Mouse (Mus musculus) liver, embryonic 13.5 days (tissue): ENCODE results near the gene Tmem30b. TPM values are rescaled to one million over a fixed set of nuclear protein-coding genes. Genes with fewer than 3 reads are reported as not detected.
A peak's percentile ranks its signal among the peaks of the same experiment; 100 is the strongest.

Source experiments
- ATAC-seq: fragments of 200-750 bp; cut with Nextera tagmentation; 2 replicates; pipeline ENCODE4 v1.8.0; 2017; ENCODE audit warnings: low read depth, mild to moderate bottlenecking, moderate number of reproducible peaks, moderate library complexity
- DNase-seq: peaks from one replicate; pipeline ENCODE4 v3.0.0; 2022
- H3K27ac ChIP-seq: fragments of 300-500 bp; sonication (generic); 2 replicates; pipeline ENCODE4 v1.5.1; 2015; ENCODE audit warnings: moderate library complexity, mild to moderate bottlenecking, inconsistent platforms
- H3K27me3 ChIP-seq: fragments of 300-500 bp; sonication (generic); 2 replicates; pipeline ENCODE4 v1.6.1; 2015; ENCODE audit warnings: mild to moderate bottlenecking, inconsistent platforms
- H3K36me3 ChIP-seq: fragments of 300-500 bp; sonication (generic); 2 replicates; pipeline ENCODE4 v1.6.1; 2015; ENCODE audit warnings: mild to moderate bottlenecking, inconsistent platforms
- H3K4me1 ChIP-seq: fragments of 300-500 bp; sonication (generic); replicated peaks from 2 replicates; pipeline ENCODE4 v1.6.1; 2015; ENCODE audit warnings: inconsistent platforms
- H3K4me2 ChIP-seq: fragments of 300-500 bp; sonication (generic); 2 replicates; pipeline ENCODE4 v1.6.1; 2015; ENCODE audit warnings: inconsistent platforms, mild to moderate bottlenecking, moderate library complexity
- H3K4me3 ChIP-seq: fragments of 300-500 bp; sonication (generic); replicated peaks from 2 replicates; pipeline ENCODE4 v1.5.1; 2015; ENCODE audit warnings: mild to moderate bottlenecking, inconsistent platforms
- H3K9ac ChIP-seq: fragments of 300-500 bp; sonication (generic); 2 replicates; pipeline ENCODE4 v1.6.1; 2015; ENCODE audit warnings: mild to moderate bottlenecking, inconsistent platforms
- H3K9me3 ChIP-seq: fragments of 300-500 bp; sonication (generic); replicated peaks from 2 replicates; pipeline ENCODE4 v1.6.1; 2016; ENCODE audit warnings: inconsistent platforms
- WGBS: fragments of 180-500 bp; shearing (Covaris S2); methylation state at CpG from one replicate; pipeline ENCODE4 v1.1.7; 2015; ENCODE audit not compliant: insufficient replicate concordance; 5-methylcytosine and 5-hydroxymethylcytosine counted together
- polyA plus RNA-seq: library from polyadenylated mRNA; unstranded; fragments of >200 nt; fragmentation: Nextera tagmentation; extraction: Ambion mirVana; gene quantifications from 2 replicates; pipeline ENCODE4 v1.2.1, GENCODE M21; 2015

Tmem30b gene
- 1.7 and 2.4 TPM in 2 replicates for polyA plus RNA-seq

DNA sequence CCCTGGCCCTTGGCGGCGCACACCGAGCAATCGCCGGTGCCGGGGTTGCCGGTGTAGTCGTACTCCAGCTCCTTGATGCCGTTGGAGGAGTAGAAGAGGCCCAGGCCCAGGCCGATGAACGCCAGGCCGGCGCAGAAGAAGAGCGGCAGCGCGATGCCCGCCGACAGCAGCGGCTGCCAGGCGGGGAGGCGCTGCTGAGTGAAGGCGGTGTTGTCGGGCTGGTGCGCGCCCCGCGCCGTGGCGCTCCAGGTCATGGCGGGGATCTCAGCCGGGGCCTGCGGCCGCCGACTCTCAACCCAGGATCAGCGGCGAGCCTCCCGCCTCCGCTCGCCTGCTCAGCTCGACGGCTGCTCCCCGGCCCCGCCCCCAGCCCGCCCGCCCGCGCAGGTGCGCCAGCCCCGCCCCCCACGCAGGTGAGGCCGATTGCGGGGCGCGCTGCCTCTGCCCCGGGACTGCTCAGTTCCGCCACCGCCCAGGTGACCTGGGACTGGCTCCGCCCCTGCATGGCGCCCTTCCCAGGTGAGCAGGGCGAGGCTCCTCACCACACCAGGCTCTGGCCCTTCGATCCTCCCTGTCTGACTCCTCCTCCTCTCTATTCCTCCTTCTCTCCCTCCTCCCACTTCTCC, at the start of gene Tmem30b:
TSS of gene Tmem30b (minus strand) at position 307 of the 626 bp plus-strand sequence.
- DNase-seq (no peak), ATAC-seq (peak; percentile 43; the same call in 1 of the 2 replicates)
- Histone ChIP-seq H3K9ac (peak within 1 kb of the TSS; percentile 35), H3K36me3 (no peaks in the 10 kb centered on the region), H3K9me3 (no peaks in the 10 kb centered on the region), H3K27ac (no peak within 1 kb of the TSS), H3K4me2 (peak within 1 kb of the TSS; percentile 64), H3K4me3 (peak within 1 kb of the TSS; percentile 49), H3K4me1 (peaks cover 15% of the 10 kb centered on the region), H3K27me3 (peaks cover 85% of the 10 kb centered on the region)
- 6% methylated on average over 51 of the region's 61 CpGs for WGBS

DNA sequence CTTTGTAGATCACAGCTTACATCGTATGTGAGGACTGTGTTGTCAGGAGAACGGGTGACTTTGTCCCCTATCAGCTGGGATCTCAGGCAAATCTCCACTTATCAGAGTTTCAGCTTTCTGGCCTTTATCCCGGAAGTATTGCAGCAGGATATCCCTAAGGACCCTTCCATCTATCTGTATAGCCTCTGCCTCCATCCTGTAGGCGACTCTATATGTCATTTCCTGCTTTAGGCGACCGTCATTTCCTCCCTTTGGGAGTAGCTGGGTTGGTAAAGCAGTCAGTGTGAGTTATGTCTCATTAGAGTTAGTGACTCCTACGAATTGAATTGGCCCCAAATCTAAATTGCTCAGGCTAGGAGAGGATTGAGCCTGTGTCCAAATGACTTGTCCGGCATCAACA, 49.0 kb upstream of the Tmem30b start:
- WGBS: 30% methylated on average over 8 of the region's 8 CpGs
- Histone ChIP-seq H3K27ac (no peak overlapping the region), H3K36me3 (no peaks in the 10 kb centered on the region), H3K27me3 (no peaks in the 10 kb centered on the region), H3K9me3 (no peaks in the 10 kb centered on the region), H3K4me2 (no peak overlapping the region), H3K9ac (no peak overlapping the region), H3K4me3 (no peak overlapping the region), H3K4me1 (0 out of 2 replicates have a peak, but pooled peaks cover 7% of the 10 kb centered on the region)
- DNase-seq: no peak
- no peak for ATAC-seq

DNA sequence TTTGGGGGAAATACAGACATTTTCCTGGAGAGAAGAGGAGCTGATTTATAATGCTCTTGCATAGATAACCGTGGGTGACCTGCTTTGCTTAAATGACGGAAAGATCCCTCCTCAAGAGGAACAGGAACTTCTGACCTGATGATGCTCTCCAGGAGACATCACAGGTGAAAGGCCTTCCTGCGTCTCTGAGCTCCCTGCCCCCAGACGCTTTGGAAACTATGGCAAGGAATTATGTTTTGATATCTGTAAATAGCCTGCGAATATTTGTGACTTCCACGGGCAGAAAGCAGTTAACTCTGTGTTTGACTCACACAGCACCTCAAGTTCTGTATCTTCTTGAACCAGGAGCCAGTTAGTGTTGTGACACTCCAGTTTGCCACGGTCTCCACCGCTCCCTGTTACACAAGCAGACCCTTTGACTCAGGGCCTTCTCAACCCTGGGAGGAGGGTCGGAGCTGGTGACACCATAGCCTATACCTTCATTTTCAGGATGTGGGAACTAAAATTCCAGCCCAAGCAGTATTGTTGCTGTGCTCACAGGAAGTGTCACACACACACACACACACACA, 48.1 kb upstream of the Tmem30b start:
- no peaks in the 10 kb centered on the region for H3K27me3 ChIP-seq
- no peaks in the 10 kb centered on the region for H3K36me3 ChIP-seq
- no peak overlapping the region for H3K4me3 ChIP-seq
- 0 out of 2 replicates have a peak, but pooled peaks cover 7% of the 10 kb centered on the region for H3K4me1 ChIP-seq
- H3K27ac ChIP-seq: no peak overlapping the region
- ATAC-seq (no peak), DNase-seq (no peak)
- no peaks in the 10 kb centered on the region for H3K9me3 ChIP-seq
- H3K4me2 ChIP-seq: no peak overlapping the region
- WGBS: 53% methylated on average over 9 of the region's 9 CpGs
- H3K9ac ChIP-seq: no peak overlapping the region

DNA sequence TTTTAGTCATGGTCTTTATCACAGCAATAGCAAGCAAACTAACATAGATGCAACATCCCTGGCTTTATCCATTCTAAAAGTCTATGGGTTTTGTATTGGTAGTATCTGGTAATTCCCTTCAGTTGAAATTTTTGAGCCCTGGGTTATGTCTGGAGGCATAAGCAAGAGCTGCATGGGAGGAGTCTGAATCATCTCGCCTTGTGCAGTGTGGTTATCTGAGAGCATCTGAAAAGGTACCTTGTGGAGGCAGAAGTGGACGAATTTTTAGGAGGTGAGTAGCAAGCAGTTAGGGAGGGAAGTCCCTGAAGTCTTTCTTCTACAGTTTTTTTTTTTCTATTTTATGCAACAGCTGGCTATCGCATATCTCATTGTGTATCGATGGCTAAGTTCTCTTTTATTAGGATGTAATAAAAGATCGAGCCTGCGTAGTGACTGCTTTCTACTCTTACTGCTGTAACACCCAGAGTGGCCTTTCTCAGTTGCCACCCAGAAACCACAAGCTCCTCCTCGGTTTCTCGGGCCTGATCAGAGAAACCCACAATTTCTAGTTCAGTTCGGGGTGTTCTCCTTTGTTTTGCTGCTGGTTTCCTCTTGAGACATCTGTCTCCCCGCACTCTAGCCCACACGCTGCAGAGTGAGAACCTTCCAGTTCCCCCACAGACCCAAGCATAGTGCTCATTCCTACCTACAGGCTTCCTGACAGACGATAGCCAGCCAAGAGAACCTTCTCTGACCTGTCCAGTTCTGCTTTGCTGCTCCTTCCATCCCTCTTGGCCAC, 47.0 kb upstream of the Tmem30b start:
- H3K4me1 ChIP-seq: 0 out of 2 replicates have a peak, but pooled peaks cover 6% of the 10 kb centered on the region
- no peaks in the 10 kb centered on the region for H3K36me3 ChIP-seq
- ATAC-seq (no peak), DNase-seq (no peak)
- no peak overlapping the region for H3K4me3 ChIP-seq
- no peak overlapping the region for H3K9ac ChIP-seq
- no peak overlapping the region for H3K27ac ChIP-seq
- H3K9me3 ChIP-seq: no peaks in the 10 kb centered on the region
- no peak overlapping the region for H3K4me2 ChIP-seq
- 24% methylated on average over 12 of the region's 12 CpGs for WGBS
- 0 out of 2 replicates have a peak, but pooled peaks cover 3% of the 10 kb centered on the region for H3K27me3 ChIP-seq

DNA sequence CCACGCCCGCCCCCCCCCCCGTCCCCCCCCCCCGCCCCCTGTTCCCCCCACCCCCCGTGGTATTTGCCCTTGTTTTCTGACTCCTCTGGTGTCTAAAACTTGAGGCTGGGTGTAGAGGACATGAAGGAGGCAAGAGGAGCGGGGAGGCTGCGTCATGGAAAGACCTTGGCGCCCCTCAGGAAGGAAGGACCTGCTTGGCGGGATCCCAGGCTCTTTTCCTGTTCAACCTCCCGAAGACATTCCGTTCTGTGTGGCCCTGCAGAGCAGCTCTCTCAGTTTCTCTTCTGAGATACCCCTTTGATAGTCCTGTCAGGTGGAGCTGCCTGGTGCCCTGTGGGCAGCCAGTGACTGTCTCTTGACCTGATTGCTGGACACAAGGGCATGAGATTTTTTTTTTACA, 45.4 kb upstream of the Tmem30b start:
- 39% methylated on average over 9 of the region's 11 CpGs for WGBS
- H3K4me3 ChIP-seq: no peak overlapping the region
- H3K27ac ChIP-seq: no peak overlapping the region
- H3K4me1 ChIP-seq: 0 out of 2 replicates have a peak, but pooled peaks cover 2% of the 10 kb centered on the region
- ATAC-seq (no peak), DNase-seq (no peak)
- H3K9ac ChIP-seq: no peak overlapping the region
- no peaks in the 10 kb centered on the region for H3K36me3 ChIP-seq
- H3K27me3 ChIP-seq: peaks cover 11% of the 10 kb centered on the region; the same call in 1 of the 2 replicates
- H3K4me2 ChIP-seq: no peak overlapping the region
- no peaks in the 10 kb centered on the region for H3K9me3 ChIP-seq

DNA sequence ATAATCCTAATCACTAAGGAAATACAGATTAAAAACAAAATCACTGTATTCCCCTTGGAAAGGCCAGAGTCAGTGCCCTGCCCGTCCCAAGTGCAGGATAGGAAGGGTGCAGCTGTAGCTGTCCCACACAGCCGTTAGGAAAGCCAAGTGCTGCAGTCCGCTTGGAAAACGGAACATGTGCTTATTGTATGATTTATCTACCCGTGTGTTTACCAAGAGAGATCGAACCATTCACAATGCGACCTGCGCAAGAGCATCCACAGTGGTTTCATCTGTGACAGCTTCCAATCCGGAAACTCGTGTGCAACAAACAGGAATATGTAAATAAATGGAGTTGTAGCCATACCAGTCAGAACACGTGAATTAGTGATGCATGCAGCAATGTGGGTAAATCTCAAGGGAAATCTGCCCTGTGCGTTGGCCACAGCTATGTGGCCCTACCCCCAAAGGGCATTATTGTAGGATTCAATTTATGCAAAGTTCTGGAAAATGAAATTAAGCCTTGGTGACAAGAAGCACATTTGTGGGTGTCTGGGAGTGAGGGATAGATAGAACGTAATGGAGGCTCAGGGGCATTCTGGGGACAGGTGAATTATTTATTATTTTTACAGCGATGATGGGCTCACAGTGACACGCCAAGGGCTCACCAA, 44.6 kb upstream of the Tmem30b start:
- WGBS: 72% methylated on average over 15 of the region's 15 CpGs
- peaks cover 18% of the 10 kb centered on the region for H3K27me3 ChIP-seq
- no peak overlapping the region for H3K4me3 ChIP-seq
- no peak overlapping the region for H3K9ac ChIP-seq
- H3K9me3 ChIP-seq: no peaks in the 10 kb centered on the region
- no peak overlapping the region for H3K27ac ChIP-seq
- DNase-seq (no peak), ATAC-seq (no peak)
- H3K4me2 ChIP-seq: no peak overlapping the region
- H3K36me3 ChIP-seq: no peaks in the 10 kb centered on the region
- 0 out of 2 replicates have a peak, but pooled peaks cover 2% of the 10 kb centered on the region for H3K4me1 ChIP-seq

DNA sequence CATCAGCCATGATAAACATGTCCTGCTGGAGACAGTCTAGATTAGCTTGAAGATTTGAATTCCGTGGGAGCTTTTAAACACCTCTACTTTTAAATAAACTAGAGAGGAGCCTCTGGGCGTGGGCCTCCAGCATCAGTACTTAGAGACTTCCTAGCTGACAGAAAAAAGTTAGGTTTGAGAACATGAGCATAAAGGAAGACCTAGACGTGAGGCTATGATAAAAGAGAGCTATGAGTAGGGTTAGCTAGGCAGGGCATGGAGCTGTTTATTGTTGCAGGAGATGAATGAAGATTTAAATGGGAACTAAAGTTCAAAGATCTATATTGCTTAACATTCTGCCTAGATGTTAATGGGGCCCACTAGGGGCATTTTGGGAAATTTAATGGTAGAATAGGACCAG, 41.1 kb upstream of the Tmem30b start:
- Histone ChIP-seq H3K4me1 (peaks cover 5% of the 10 kb centered on the region; the same call in 1 of the 2 replicates), H3K9ac (no peak overlapping the region), H3K36me3 (no peaks in the 10 kb centered on the region), H3K27ac (no peak overlapping the region), H3K9me3 (no peaks in the 10 kb centered on the region), H3K4me2 (no peak overlapping the region), H3K27me3 (peaks cover 45% of the 10 kb centered on the region), H3K4me3 (no peak overlapping the region)
- 31% methylated on average over 3 of the region's 3 CpGs for WGBS
- ATAC-seq (no peak), DNase-seq (no peak)

DNA sequence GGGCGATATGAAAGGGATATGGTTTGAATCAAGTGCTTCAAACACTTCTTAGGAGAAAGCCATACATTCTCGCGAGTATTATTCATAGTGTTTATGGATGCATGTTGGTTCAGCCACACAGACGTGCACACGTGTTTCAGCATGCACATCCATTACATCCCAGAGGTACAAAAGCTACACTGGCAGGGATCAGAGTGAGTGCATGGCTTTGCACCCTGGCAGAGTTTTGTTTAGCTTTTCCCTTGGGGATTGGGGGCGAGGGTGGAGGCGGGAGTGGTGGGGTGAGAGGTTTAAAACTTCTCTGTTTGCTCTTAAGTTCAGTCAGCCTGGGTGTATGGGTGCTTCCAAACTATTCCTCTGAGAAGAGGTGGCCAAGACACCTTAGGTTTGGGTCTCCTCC, 39.7 kb upstream of the Tmem30b start:
- Histone ChIP-seq H3K9me3 (no peaks in the 10 kb centered on the region), H3K9ac (peak overlapping the region; percentile 62; the same call in 1 of the 2 replicates), H3K27me3 (peaks cover 48% of the 10 kb centered on the region), H3K27ac (no peak overlapping the region), H3K4me3 (peak overlapping the region; percentile 62), H3K36me3 (no peaks in the 10 kb centered on the region), H3K4me2 (peak overlapping the region; percentile 76), H3K4me1 (peaks cover 5% of the 10 kb centered on the region; the same call in 1 of the 2 replicates)
- ATAC-seq (no peak), DNase-seq (no peak)
- WGBS: 5% methylated on average over 7 of the region's 7 CpGs

DNA sequence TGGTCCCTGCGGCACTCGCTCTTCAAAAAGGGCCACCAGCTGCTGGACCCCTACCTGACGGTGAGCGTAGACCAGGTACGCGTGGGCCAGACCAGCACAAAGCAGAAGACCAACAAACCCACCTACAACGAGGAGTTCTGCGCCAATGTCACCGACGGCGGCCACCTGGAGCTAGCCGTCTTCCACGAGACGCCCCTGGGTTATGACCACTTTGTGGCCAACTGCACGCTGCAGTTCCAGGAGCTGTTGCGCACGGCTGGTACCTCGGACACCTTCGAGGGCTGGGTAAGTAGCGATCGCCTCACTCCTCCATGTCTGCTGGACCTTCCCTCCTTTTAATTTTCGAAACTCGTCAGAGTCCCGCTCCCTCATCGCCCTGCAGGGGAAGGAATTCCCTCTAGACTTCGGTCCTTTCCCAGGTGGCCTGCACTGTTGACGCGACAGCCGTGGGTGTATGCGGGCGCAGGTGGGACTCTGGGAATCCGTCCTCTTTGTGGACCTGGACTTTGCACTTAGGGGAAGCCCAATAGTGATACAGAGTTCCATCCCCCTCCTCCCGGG, 39.1 kb upstream of the Tmem30b start:
- H3K27ac ChIP-seq: peak overlapping the region; percentile 61
- peaks cover 48% of the 10 kb centered on the region for H3K27me3 ChIP-seq
- DNase-seq (no peak), ATAC-seq (no peak)
- H3K4me2 ChIP-seq: peak overlapping the region; percentile 76
- H3K4me3 ChIP-seq: peak overlapping the region; percentile 62
- 1% methylated on average over 33 of the region's 33 CpGs for WGBS
- H3K4me1 ChIP-seq: peaks cover 5% of the 10 kb centered on the region; the same call in 1 of the 2 replicates
- H3K36me3 ChIP-seq: no peaks in the 10 kb centered on the region
- peak overlapping the region; percentile 62; the same call in 1 of the 2 replicates for H3K9ac ChIP-seq
- no peaks in the 10 kb centered on the region for H3K9me3 ChIP-seq

DNA sequence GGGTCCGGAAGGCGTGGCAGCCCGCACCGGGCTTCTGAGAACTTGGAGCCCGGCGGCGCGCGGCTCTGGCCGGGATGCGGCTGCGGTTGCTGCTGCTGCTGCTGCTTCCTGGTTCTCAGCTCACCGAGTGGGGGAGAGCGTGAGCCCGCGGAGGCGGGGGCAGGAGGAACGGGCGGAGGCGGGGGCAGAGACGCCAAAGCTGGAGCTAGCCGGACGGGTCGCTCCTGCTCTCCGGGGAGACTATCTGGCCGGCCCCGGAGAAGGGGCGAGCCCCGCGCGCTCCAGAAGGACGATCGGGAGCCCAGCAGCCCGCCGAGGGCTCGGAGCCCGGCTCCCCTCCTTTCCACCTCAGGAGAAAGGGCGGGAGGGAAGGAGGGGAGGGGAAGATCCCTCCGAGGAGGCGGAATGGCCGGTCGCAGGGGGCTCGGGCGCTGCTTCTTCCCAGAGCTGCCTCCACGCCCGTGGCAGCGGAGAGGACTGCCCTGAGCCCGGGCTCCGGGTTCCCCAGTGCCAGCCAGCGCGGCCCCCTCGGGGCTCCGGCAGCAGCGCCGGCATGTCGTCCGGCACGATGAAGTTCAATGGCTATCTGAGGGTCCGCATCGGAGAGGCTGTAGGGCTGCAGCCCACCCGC, 38.5 kb upstream of the Tmem30b start, which contains the start of gene Prkch:
TSS of gene Prkch (plus strand) at position 187 of the 631 bp plus-strand sequence.
- peak within 1 kb of the TSS; percentile 76 for H3K4me2 ChIP-seq
- peaks cover 5% of the 10 kb centered on the region; the same call in 1 of the 2 replicates for H3K4me1 ChIP-seq
- DNase-seq: peak; percentile 30
- H3K27me3 ChIP-seq: peaks cover 48% of the 10 kb centered on the region
- WGBS: under 1% methylated on average over 61 of the region's 61 CpGs
- peak; percentile 63 for ATAC-seq
- peak within 1 kb of the TSS; percentile 62 for H3K9ac ChIP-seq
- no peaks in the 10 kb centered on the region for H3K9me3 ChIP-seq
- peak within 1 kb of the TSS; percentile 62 for H3K4me3 ChIP-seq
- H3K36me3 ChIP-seq: no peaks in the 10 kb centered on the region
- peak within 1 kb of the TSS; percentile 61 for H3K27ac ChIP-seq
